Mouse (Mus musculus) liver, embryonic 14.5 days (tissue): ENCODE measurements at regions not wholly inside any gene's neighbourhood (a gene's known extent, or its start where the extent isn't known, plus 50 kb on each side); places are given as distances from the start of the nearest gene placed in this dataset.

Source experiments
- CTCF ChIP-seq: IDR thresholded peaks from 2 replicates; pipeline ENCODE4 v1.5.1; 2016; ENCODE audit warnings: antibody characterized with exemption, low read depth, control low read depth
- EP300 ChIP-seq: IDR thresholded peaks from 2 replicates; pipeline ENCODE4 v1.6.1; 2016; ENCODE audit warnings: antibody characterized with exemption, low read depth

DNA sequence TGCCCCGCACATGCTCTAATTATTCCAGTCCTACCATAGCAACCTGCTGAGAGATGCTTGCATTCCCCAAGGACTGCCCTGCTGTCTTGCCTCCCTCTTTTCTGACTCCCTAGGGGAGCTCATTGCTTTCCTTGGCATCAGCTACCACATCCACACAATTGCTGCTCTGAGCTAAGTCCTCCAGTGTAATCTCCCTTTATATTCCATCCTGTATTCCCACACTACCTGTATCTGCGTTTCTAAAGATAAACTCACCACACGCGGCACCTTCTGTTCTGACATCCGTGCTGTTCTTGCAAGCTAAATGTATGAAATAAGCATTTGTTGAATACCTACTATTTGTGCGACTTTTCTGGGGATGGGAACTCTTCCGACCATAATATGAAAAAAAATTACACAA lies 85.4 kb upstream of the Plcz1 start:
- TF ChIP-seq EP300 (no peak), CTCF (no peak)
